Mouse (Mus musculus) midbrain, embryonic 15.5 days (tissue): ENCODE measurements around the gene Mettl22. TPM values are rescaled to one million over a fixed set of nuclear protein-coding genes. Genes with fewer than 3 reads are reported as not detected.

Experiments
- ATAC-seq: fragments of 200-750 bp; cut with Nextera tagmentation; replicated peaks from 2 replicates; pipeline ENCODE4 v1.8.0; 2017; ENCODE audit warnings: moderate TSS enrichment
- H3K27ac ChIP-seq: fragments of 300-500 bp; sonication (generic); 2 replicates; pipeline ENCODE4 v1.5.1; 2015; ENCODE audit warnings: mild to moderate bottlenecking, inconsistent platforms
- H3K27me3 ChIP-seq: fragments of 300-500 bp; sonication (generic); replicated peaks from 2 replicates; pipeline ENCODE4 v1.6.1; 2015; ENCODE audit warnings: inconsistent platforms
- H3K36me3 ChIP-seq: fragments of 300-500 bp; sonication (generic); replicated peaks from 2 replicates; pipeline ENCODE4 v1.6.1; 2015; ENCODE audit warnings: inconsistent platforms
- H3K4me1 ChIP-seq: fragments of 300-500 bp; sonication (generic); 2 replicates; pipeline ENCODE4 v1.6.1; 2015; ENCODE audit warnings: inconsistent platforms
- H3K4me2 ChIP-seq: fragments of 300-500 bp; sonication (generic); 2 replicates; pipeline ENCODE4 v1.6.1; 2015; ENCODE audit warnings: inconsistent platforms, mild to moderate bottlenecking, moderate library complexity
- H3K4me3 ChIP-seq: fragments of 300-500 bp; sonication (generic); 2 replicates; pipeline ENCODE4 v1.5.1; 2015; ENCODE audit warnings: mild to moderate bottlenecking, inconsistent platforms
- H3K9ac ChIP-seq: fragments of 300-500 bp; sonication (generic); 2 replicates; pipeline ENCODE4 v1.6.1; 2015; ENCODE audit warnings: mild to moderate bottlenecking, inconsistent platforms
- H3K9me3 ChIP-seq: fragments of 300-500 bp; sonication (generic); 2 replicates; pipeline ENCODE4 v1.6.1; 2016; ENCODE audit warnings: inconsistent platforms
- WGBS: fragments of 180-500 bp; shearing (Covaris S2); methylation state at CpG from one replicate; pipeline ENCODE4 v1.1.7; 2015; ENCODE audit warnings: mixed read lengths; 5-methylcytosine and 5-hydroxymethylcytosine counted together
- polyA plus RNA-seq: library from polyadenylated mRNA; unstranded; fragments of >200 nt; fragmentation: Nextera tagmentation; extraction: Ambion mirVana; gene quantifications from 2 replicates; pipeline ENCODE4 v1.2.1, GENCODE M21; 2015

Gene Mettl22
- polyA plus RNA-seq, 1 experiment from 2014 or later: 57.2 TPM

GRCm38 (mm10) chr16:8514180-8514579 lies 43.6 kb downstream of the Mettl22 start:
- Histone ChIP-seq H3K9me3 (no peaks in the 10 kb centered on the region), H3K4me2 (peak overlapping the region; percentile 74), H3K4me1 (peaks cover 23% of the 10 kb centered on the region), H3K27me3 (no peaks in the 10 kb centered on the region), H3K4me3 (peak overlapping the region; percentile 68), H3K9ac (peak overlapping the region; percentile 57), H3K36me3 (no peaks in the 10 kb centered on the region), H3K27ac (peak overlapping the region; percentile 72; the same call in 1 of the 2 replicates)
- 20% methylated on average over 4 of the region's 4 CpGs for WGBS
- ATAC-seq: no peak

- H3K36me3 ChIP-seq: no peaks in the 10 kb centered on the region
- no peaks in the 10 kb centered on the region for H3K27me3 ChIP-seq
- H3K4me2 ChIP-seq: no peak overlapping the region
- H3K27ac ChIP-seq: no peak overlapping the region
- H3K9ac ChIP-seq: no peak overlapping the region
- no peaks in the 10 kb centered on the region for H3K9me3 ChIP-seq
- H3K4me1 ChIP-seq: peaks cover 26% of the 10 kb centered on the region
- 75% methylated on average over 5 of the region's 5 CpGs for WGBS
- H3K4me3 ChIP-seq: no peak overlapping the region
- ATAC-seq: no peak
Observed at GRCm38 (mm10) chr16:8520525-8520924, 49.9 kb downstream of the Mettl22 start.

- 91% methylated on average over 4 of the region's 4 CpGs for WGBS
- ATAC-seq: no peak
Observed at GRCm38 (mm10) chr16:8521322-8521721, 50.7 kb downstream of the Mettl22 start.

GRCm38 (mm10) chr16:8523480-8524144 lies 53.0 kb downstream of the Mettl22 start:
- peaks cover 19% of the 10 kb centered on the region for H3K4me1 ChIP-seq
- no peak overlapping the region for H3K9ac ChIP-seq
- WGBS: 21% methylated on average over 11 of the region's 11 CpGs
- peak overlapping the region; percentile 64 for H3K27ac ChIP-seq
- H3K4me2 ChIP-seq: no peak overlapping the region; the same call in 1 of the 2 replicates
- no peaks in the 10 kb centered on the region for H3K36me3 ChIP-seq
- H3K9me3 ChIP-seq: no peaks in the 10 kb centered on the region
- no peak overlapping the region for H3K4me3 ChIP-seq
- peak; percentile 92 for ATAC-seq
- no peaks in the 10 kb centered on the region for H3K27me3 ChIP-seq

More at GRCm38 (mm10) chr16:8521322-8521721, 50.7 kb downstream of the Mettl22 start:
- no peak overlapping the region for H3K9ac ChIP-seq
- H3K27me3 ChIP-seq: no peaks in the 10 kb centered on the region
- H3K36me3 ChIP-seq: no peaks in the 10 kb centered on the region
- no peak overlapping the region for H3K27ac ChIP-seq
- H3K4me1 ChIP-seq: peaks cover 26% of the 10 kb centered on the region
- no peak overlapping the region for H3K4me2 ChIP-seq
- no peak overlapping the region for H3K4me3 ChIP-seq
- no peaks in the 10 kb centered on the region for H3K9me3 ChIP-seq

- H3K4me1 ChIP-seq: peaks cover 19% of the 10 kb centered on the region
- H3K27me3 ChIP-seq: no peaks in the 10 kb centered on the region
- peak; percentile 60 for ATAC-seq
Observed at GRCm38 (mm10) chr16:8524163-8524847, 53.7 kb downstream of the Mettl22 start.

GRCm38 (mm10) chr16:8525293-8525692 lies 54.7 kb downstream of the Mettl22 start:
- H3K9me3 ChIP-seq: no peaks in the 10 kb centered on the region
- no peak overlapping the region for H3K4me2 ChIP-seq
- no peak overlapping the region for H3K4me3 ChIP-seq
- no peak overlapping the region for H3K9ac ChIP-seq
- 71% methylated on average over 3 of the region's 3 CpGs for WGBS
- H3K36me3 ChIP-seq: no peaks in the 10 kb centered on the region
- no peaks in the 10 kb centered on the region for H3K27me3 ChIP-seq
- no peak overlapping the region for H3K27ac ChIP-seq
- H3K4me1 ChIP-seq: peaks cover 19% of the 10 kb centered on the region
- ATAC-seq: no peak

More at GRCm38 (mm10) chr16:8524163-8524847, 53.7 kb downstream of the Mettl22 start:
- WGBS: 49% methylated on average over 16 of the region's 16 CpGs
- Histone ChIP-seq H3K4me3 (no peak overlapping the region), H3K4me2 (no peak overlapping the region; the same call in 1 of the 2 replicates), H3K36me3 (no peaks in the 10 kb centered on the region), H3K9me3 (no peaks in the 10 kb centered on the region), H3K9ac (no peak overlapping the region), H3K27ac (peak overlapping the region; percentile 64)

- H3K27me3 ChIP-seq: no peaks in the 10 kb centered on the region
- H3K4me3 ChIP-seq: no peak overlapping the region
- WGBS: 84% methylated on average over 7 of the region's 7 CpGs
- no peak overlapping the region for H3K4me2 ChIP-seq
- ATAC-seq: no peak
- no peaks in the 10 kb centered on the region for H3K9me3 ChIP-seq
- no peak overlapping the region for H3K9ac ChIP-seq
- H3K36me3 ChIP-seq: no peaks in the 10 kb centered on the region
- H3K27ac ChIP-seq: no peak overlapping the region
- H3K4me1 ChIP-seq: peaks cover 19% of the 10 kb centered on the region
Observed at GRCm38 (mm10) chr16:8525877-8526276, 55.3 kb downstream of the Mettl22 start.

GRCm38 (mm10) chr16:8529389-8529788 lies 58.8 kb downstream of the Mettl22 start:
- H3K27me3 ChIP-seq: no peaks in the 10 kb centered on the region
- no peaks in the 10 kb centered on the region for H3K9me3 ChIP-seq
- 91% methylated on average over 1 of the region's 1 CpGs for WGBS
- H3K4me2 ChIP-seq: no peak overlapping the region
- H3K4me3 ChIP-seq: no peak overlapping the region
- H3K27ac ChIP-seq: no peak overlapping the region
- no peak for ATAC-seq
- no peaks in the 10 kb centered on the region for H3K36me3 ChIP-seq
- H3K4me1 ChIP-seq: peaks cover 3% of the 10 kb centered on the region
- no peak overlapping the region for H3K9ac ChIP-seq

GRCm38 (mm10) chr16:8530018-8530417 lies 59.4 kb downstream of the Mettl22 start:
- H3K4me1 ChIP-seq: no peaks in the 10 kb centered on the region
- H3K4me3 ChIP-seq: no peak overlapping the region
- WGBS: 81% methylated on average over 14 of the region's 14 CpGs
- no peaks in the 10 kb centered on the region for H3K9me3 ChIP-seq
- no peak overlapping the region for H3K27ac ChIP-seq
- no peaks in the 10 kb centered on the region for H3K27me3 ChIP-seq
- H3K9ac ChIP-seq: no peak overlapping the region
- H3K36me3 ChIP-seq: no peaks in the 10 kb centered on the region
- ATAC-seq: no peak
- no peak overlapping the region for H3K4me2 ChIP-seq

- Histone ChIP-seq H3K27ac (no peak overlapping the region), H3K4me3 (no peak overlapping the region), H3K9ac (no peak overlapping the region), H3K36me3 (no peaks in the 10 kb centered on the region), H3K27me3 (no peaks in the 10 kb centered on the region), H3K4me2 (no peak overlapping the region), H3K9me3 (no peaks in the 10 kb centered on the region), H3K4me1 (no peaks in the 10 kb centered on the region)
- 97% methylated on average over 9 of the region's 9 CpGs for WGBS
- no peak for ATAC-seq
Observed at GRCm38 (mm10) chr16:8532461-8532860, 61.9 kb downstream of the Mettl22 start.

- Histone ChIP-seq H3K27me3 (no peaks in the 10 kb centered on the region), H3K9ac (no peak overlapping the region), H3K4me1 (no peaks in the 10 kb centered on the region), H3K36me3 (no peaks in the 10 kb centered on the region), H3K4me2 (no peak overlapping the region), H3K9me3 (no peaks in the 10 kb centered on the region), H3K4me3 (no peak overlapping the region), H3K27ac (no peak overlapping the region)
- ATAC-seq: no peak
- 74% methylated on average over 7 of the region's 7 CpGs for WGBS
Observed at GRCm38 (mm10) chr16:8532894-8533293, 62.3 kb downstream of the Mettl22 start.

GRCm38 (mm10) chr16:8533477-8533876 lies 62.9 kb downstream of the Mettl22 start:
- ATAC-seq: no peak
- Histone ChIP-seq H3K4me3 (no peak overlapping the region), H3K4me2 (no peak overlapping the region), H3K27me3 (no peaks in the 10 kb centered on the region), H3K27ac (no peak overlapping the region), H3K4me1 (peaks cover 1% of the 10 kb centered on the region), H3K9me3 (no peaks in the 10 kb centered on the region), H3K9ac (no peak overlapping the region), H3K36me3 (no peaks in the 10 kb centered on the region)
- 89% methylated on average over 6 of the region's 6 CpGs for WGBS
